Comparison of ENCODE assay signal across 8 mouse cellular contexts in the genomic region with DNA sequence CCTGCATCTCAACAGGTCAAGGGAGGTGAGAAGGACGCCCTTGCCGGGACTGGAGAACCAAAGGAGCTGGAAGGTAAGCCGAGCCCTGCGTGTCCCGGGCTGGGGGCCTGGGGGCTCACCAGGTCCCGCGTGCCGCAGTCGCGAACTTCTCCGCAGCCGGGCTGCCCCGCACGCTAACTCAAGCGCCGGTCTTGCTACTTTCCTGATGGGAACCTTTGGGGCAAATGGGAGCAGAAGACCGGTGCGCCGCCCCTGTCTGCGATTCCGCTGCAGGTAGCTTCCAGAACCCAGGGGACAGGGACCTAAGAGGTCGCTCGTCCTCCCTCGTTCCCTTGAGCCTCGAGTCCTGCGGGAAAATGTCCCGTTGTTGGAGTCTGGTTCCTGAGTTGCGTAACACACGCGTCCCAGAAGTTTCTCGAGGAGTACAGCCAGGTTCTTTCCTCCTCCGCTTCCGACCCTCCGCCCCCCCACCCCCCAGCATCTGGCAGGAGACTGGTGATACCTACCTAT. TPM values are rescaled to one million over a fixed set of nuclear protein-coding genes. Genes with fewer than 3 reads are reported as not detected.
DNase-seq lines count a peak whose midpoint lies in the region; ATAC-seq and TF ChIP-seq lines count a peak whose summit lies in the region.

No protein-coding gene starts in this region.

- intact Hi-C loops in gastrocnemius, adult 2 months (cut with DNase I) = loop anchor here (2.0 to 5.0 kb wide), 2 partner anchors 60 to 235 kb away; no protein-coding TSS in a partner anchor

- peaks cover 27% of the 10 kb centered on the region; the same call in 1 of the 2 replicates for H3K27me3 ChIP-seq in forebrain, embryonic 15.5 days
- peaks cover 8% of the 10 kb centered on the region; the same call in 1 of the 2 replicates for H3K27me3 ChIP-seq in kidney, embryonic 16.5 days (ENCODE audit: insufficient read depth, low read length)
- H3K27me3 ChIP-seq in midbrain, embryonic 10.5 days (ENCODE audit: low read depth, poor library complexity, severe bottlenecking) = peaks cover 56% of the 10 kb centered on the region

- peak overlapping the region; percentile 96 for H3K4me2 ChIP-seq in forebrain, embryonic 15.5 days (replicated peaks)
- peak overlapping the region; percentile 99 for H3K4me2 ChIP-seq in kidney, embryonic 16.5 days (replicated peaks; ENCODE audit: low read depth, low read length)

- peak overlapping the region; percentile 98 for H3K4me3 ChIP-seq in gastrocnemius, adult 2 months
- peak overlapping the region; percentile 48 for H3K4me3 ChIP-seq in forebrain, embryonic 15.5 days
- peak overlapping the region; percentile 75 for H3K4me3 ChIP-seq in kidney, embryonic 16.5 days (ENCODE audit: low read length)
- H3K4me3 ChIP-seq in midbrain, embryonic 10.5 days = peak overlapping the region; percentile 75

- no peaks in the 10 kb centered on the region for H3K9me3 ChIP-seq in forebrain, embryonic 15.5 days
- H3K9me3 ChIP-seq in kidney, embryonic 16.5 days (ENCODE audit: low read length) = no peaks in the 10 kb centered on the region
- H3K9me3 ChIP-seq in midbrain, embryonic 10.5 days (replicated peaks) = no peaks in the 10 kb centered on the region

- peak overlapping the region; percentile 99 for H3K27ac ChIP-seq in gastrocnemius, adult 2 months
- no peak overlapping the region for H3K27ac ChIP-seq in forebrain, embryonic 15.5 days (replicated peaks)
- no peak overlapping the region for H3K27ac ChIP-seq in kidney, embryonic 16.5 days (ENCODE audit: low read length)
- H3K27ac ChIP-seq in midbrain, embryonic 10.5 days (replicated peaks) = peak overlapping the region; percentile 72

- H3K9ac ChIP-seq in forebrain, embryonic 15.5 days (replicated peaks) = peak overlapping the region; percentile 44
- H3K9ac ChIP-seq in kidney, embryonic 16.5 days (replicated peaks; ENCODE audit: low read length) = peak overlapping the region; percentile 69

- under 1% methylated on average over 34 of the region's 34 CpGs for WGBS in forebrain, embryonic 15.5 days
- WGBS in kidney, embryonic 16.5 days = under 1% methylated on average over 33 of the region's 34 CpGs
- 0% methylated on average over 34 of the region's 34 CpGs for WGBS in midbrain, embryonic 10.5 days

- no peak for TF ChIP-seq CTCF in gastrocnemius, adult 2 months (IDR thresholded peaks at IDR 0.05)

- peak; percentile 76 for DNase-seq in gastrocnemius, adult 2 months
- no peak for DNase-seq in gastrocnemius, postnatal 4 days (ENCODE audit: low spot score in 2 of 2)
- DNase-seq in MEL-GATA-1-ER (ENCODE audit: extremely low read depth, low read depth) = peak; percentile 11
- peak; percentile 55 for DNase-seq in midbrain, embryonic 10.5 days (ENCODE audit: low spot score)
- no peak for DNase-seq in cerebellum, postnatal 25 days
- no peak for DNase-seq in B cell, adult 2 months

- ATAC-seq in forebrain, embryonic 15.5 days (replicated peaks) = peak; percentile 44
- peak; percentile 36 for ATAC-seq in kidney, embryonic 16.5 days (ENCODE audit: low FRiP score, low TSS enrichment)

- peaks cover 17% of the 10 kb centered on the region for H3K4me1 ChIP-seq in forebrain, embryonic 15.5 days
- H3K4me1 ChIP-seq in kidney, embryonic 16.5 days (ENCODE audit: insufficient read depth, low read length) = 0 out of 2 replicates have a peak, but pooled peaks cover 9% of the 10 kb centered on the region
- peaks cover 31% of the 10 kb centered on the region for H3K4me1 ChIP-seq in midbrain, embryonic 10.5 days

- H3K36me3 ChIP-seq in forebrain, embryonic 15.5 days = no peaks in the 10 kb centered on the region
- H3K36me3 ChIP-seq in kidney, embryonic 16.5 days (ENCODE audit: insufficient read depth, low read length) = no peaks in the 10 kb centered on the region
- H3K36me3 ChIP-seq in midbrain, embryonic 10.5 days = no peaks in the 10 kb centered on the region

RNA-seq across cellular contexts. Expression of a gene that starts 0.4 kb away (rescaled TPM):
- total RNA-seq in gastrocnemius, adult 2 months (2021) = 10 to 100 TPM; 46.7 to 52.8 TPM
- 10 to 100 TPM; 28.4 to 30.5 TPM for total RNA-seq in gastrocnemius, postnatal 4 days (2021)
- polyA plus RNA-seq in forebrain, embryonic 15.5 days (2015; fragmentation: Nextera tagmentation; extraction: Ambion mirVana) = 1.2 and 2.4 TPM in 2 replicates
- polyA plus RNA-seq in kidney, embryonic 16.5 days (2015; fragmentation: Nextera tagmentation; extraction: Ambion mirVana) = 13.2 and 14.5 TPM in 2 replicates
- 3.5 and 5.1 TPM in 2 replicates for polyA plus RNA-seq in midbrain, embryonic 10.5 days (2016; fragmentation: Nextera tagmentation; extraction: Ambion mirVana)

RNA-seq across cellular contexts. Expression of a gene that starts 36.8 kb away (rescaled TPM):
- under 1 TPM; 0.50 to 0.94 TPM for total RNA-seq in gastrocnemius, adult 2 months (2021)
- total RNA-seq in gastrocnemius, postnatal 4 days (2021) = not detected
- 0.31 and 0.62 TPM in 2 replicates for polyA plus RNA-seq in forebrain, embryonic 15.5 days (2015; fragmentation: Nextera tagmentation; extraction: Ambion mirVana)
- 0.14 TPM in 1 of 2 replicates, not detected in the other for polyA plus RNA-seq in kidney, embryonic 16.5 days (2015; fragmentation: Nextera tagmentation; extraction: Ambion mirVana)
- 0.21 and 0.27 TPM in 2 replicates for polyA plus RNA-seq in midbrain, embryonic 10.5 days (2016; fragmentation: Nextera tagmentation; extraction: Ambion mirVana)

Comparison
In these comparisons a context has a peak if more than half of its experiments do, and no peak if none do; other contexts are left out.
1. DNase-seq: peak in gastrocnemius, adult 2 months (single experiment), MEL-GATA-1-ER (single experiment) and midbrain, embryonic 10.5 days (single experiment); none in gastrocnemius, postnatal 4 days (0 of 2), cerebellum, postnatal 25 days (0 of 2) and B cell, adult 2 months (0 of 2).
2. H3K27ac ChIP-seq: peak in gastrocnemius, adult 2 months (single experiment) and midbrain, embryonic 10.5 days (single experiment); none in forebrain, embryonic 15.5 days (single experiment) and kidney, embryonic 16.5 days (single experiment).
3. H3K4me3 ChIP-seq: peak in every context shown above with its lines; median percentile 98 in gastrocnemius, adult 2 months; 75 in kidney, embryonic 16.5 days; 75 in midbrain, embryonic 10.5 days; 48 in forebrain, embryonic 15.5 days.